Mouse (Mus musculus) skeletal muscle tissue, adult 2 months (tissue): ENCODE measurements around the gene Olfr1449.
"Not testable (repeated sequence)": the region's sequence is repeated elsewhere in the genome, so short reads cannot be mapped to it uniquely, and the experiment has no call there.

ENCODE experiments used
- DNase-seq: peaks from one replicate; pipeline ENCODE4 v3.0.0-alpha.2; 2012; ENCODE audit warnings: low read depth, low spot score

Olfr1449 gene

DNA sequence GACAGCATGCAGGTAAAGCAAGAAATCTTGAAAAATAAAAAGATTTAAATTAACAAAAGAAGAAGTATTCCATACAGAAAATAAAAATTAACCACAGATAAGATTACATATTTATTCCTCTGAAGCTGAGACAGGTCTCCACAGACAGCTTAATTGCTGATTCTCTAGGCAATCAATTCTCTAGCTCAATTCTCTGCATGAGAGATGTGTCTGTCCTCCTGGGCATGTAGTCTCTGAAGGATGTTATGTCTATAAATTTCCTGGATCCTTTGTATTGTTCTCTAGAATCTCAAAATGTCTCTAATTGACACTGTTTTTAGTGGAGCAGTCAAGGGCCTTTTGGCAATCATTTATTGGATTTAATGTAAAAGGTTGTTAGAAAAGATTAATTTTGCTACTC is at the start of gene Olfr1449:
TSS of gene Olfr1449 (plus strand) at position 301 of the 400 bp plus-strand sequence.
- no peak for DNase-seq

DNA sequence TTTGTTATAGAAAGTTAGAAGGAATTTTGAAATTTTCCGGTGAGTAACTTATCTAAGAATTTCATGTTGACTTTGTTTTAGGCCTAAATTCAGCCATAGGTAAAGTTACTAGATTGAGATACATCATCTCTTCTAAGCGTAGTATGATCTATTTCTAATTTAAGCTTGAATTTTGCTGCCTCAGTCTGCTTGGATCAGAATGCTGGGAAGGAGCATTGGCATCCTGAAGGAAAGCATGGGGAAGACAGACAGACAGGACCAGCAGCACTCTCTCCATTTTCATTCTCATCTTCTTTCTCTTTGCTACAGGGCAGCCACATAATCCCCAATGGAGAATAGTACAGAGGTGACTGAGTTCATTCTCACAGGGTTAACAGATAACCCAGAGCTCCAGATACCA is 47.1 kb upstream of the Olfr1449 start, which contains the start of gene Olfr1445:
TSS of gene Olfr1445 (plus strand) at position 301 of the 400 bp plus-strand sequence.
- DNase-seq = no peak

DNA sequence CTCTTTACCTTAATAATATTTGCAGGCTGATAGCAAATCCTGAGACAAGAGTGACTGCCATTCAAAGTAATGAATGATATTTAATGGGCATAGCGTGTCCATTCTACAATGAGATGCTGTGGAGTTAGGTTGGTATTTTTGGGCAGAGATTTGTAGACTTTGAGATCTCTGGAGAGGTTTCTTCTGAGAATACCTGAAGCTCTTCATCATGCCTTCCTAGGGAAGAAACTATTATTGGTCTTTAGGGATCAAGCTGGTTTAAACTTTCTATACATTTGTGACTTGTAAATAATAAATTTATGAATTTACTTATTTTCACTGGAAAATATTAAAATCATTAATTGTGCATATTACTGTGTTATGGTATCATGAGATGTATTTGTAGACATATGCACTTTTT is 37.2 kb upstream of the Olfr1449 start, which contains the start of gene Olfr1446:
TSS of gene Olfr1446 (minus strand) at position 101 of the 400 bp plus-strand sequence.
- no peak for DNase-seq

DNA sequence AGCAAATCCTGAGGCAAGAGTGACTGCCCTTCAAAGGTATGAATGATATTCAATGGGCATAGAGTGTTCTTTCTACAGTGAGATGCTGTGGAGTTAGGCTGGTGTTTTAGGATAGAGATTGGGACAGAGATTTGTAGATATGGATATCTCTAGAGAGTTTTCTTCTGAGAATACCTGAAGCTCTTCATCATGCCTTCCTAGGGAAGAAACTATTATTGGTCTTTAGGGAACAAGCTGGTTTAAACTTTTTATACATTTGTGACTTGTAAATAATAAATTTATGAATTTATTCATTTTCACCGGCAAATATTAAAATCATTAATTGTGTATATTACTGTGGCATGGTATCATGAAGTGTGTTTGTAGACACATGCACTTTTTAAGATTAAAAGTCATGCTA is 27.0 kb upstream of the Olfr1449 start, which contains the start of gene Olfr1447:
TSS of gene Olfr1447 (minus strand) at position 101 of the 400 bp plus-strand sequence.
- no peak for DNase-seq

DNA sequence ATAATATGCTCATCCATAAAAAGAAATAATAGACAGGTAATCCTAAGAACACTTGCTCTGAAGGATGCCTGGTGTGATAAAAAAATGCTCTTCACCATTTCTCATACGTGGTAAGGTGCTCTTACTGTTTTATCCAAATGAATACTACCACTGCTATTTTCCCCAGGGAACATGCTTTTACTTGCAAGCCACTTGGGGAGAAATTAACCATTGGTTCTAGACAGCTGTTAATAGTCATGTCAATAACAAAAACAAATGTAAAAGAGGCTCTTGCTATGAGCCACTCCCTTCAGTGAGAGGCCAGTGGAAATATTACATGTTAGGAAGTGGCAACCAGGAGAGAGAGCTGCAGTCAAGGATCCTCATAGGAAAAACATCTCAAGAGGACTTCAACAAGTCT is 6.3 kb upstream of the Olfr1449 start, which contains the start of gene Olfr1448:
TSS of gene Olfr1448 (minus strand) at position 101 of the 400 bp plus-strand sequence.
- DNase-seq = no peak

DNA sequence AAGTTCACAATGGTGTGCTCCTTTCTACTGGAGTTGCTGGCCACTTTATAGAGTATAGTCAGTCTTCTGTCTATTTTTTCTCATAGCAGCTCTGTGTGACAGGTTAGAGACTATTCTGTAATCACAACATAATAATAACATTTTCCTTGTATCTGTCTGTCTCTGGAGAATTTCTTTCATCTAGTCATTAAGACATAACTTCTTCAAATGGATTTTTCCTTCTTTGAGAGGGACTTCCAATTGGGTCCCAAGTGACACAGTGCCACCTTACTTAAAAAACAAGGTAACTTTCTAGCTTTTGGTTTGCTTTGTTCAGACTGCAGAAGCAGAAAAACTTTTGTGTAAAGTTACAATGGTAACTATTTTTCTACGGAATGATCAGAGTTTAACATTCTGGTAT is 19.3 kb downstream of the Olfr1449 start, which contains the start of gene Olfr1450:
TSS of gene Olfr1450 (plus strand) at position 301 of the 400 bp plus-strand sequence.
- no peak for DNase-seq

DNA sequence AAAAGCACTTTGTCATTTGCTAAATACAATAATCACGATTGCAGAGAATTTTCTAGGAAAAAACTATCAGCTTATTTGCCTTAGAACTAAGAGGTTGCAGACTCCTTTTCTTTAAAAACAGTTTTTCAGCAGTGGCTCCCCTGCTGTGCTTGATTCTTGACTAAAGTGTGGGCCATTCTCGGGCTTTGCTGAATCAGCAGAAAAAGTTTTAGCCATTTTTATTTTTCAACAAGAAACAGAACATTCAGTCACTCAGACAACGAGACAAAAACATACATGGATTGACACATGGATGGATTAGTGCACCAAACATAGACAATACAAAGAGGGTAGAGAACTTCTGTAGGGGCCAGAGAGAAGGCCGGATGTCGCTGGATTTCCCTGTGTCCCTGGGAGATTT is 39.4 kb downstream of the Olfr1449 start:
- not testable (repeated sequence) for DNase-seq
